Mouse (Mus musculus): ENCODE measurements around the gene Trmt1l. TPM values are rescaled to one million over a fixed set of nuclear protein-coding genes. Genes with fewer than 3 reads are reported as not detected.
A peak's percentile ranks its signal among the peaks of the same experiment; 100 is the strongest.
"Not testable (repeated sequence)": the region's sequence is repeated elsewhere in the genome, so short reads cannot be mapped to it uniquely, and the experiment has no call there.

The Trmt1l gene
- 10 to 100 TPM; 15.1 to 16.0 TPM for total RNA-seq (2021)
- long read RNA-seq, experiment 1, transcript Trmt1l-201 (15 exons, 2,749 nt), result major isoform, 23 of 27 reads
- long read RNA-seq, experiment 1, partial matches to known transcripts, result 1 of 27 reads
- long read RNA-seq, experiment 1, other reads (novel, unspliced or antisense), result 3 of 27 reads
- long read RNA-seq, experiment 2, transcript Trmt1l-201 (15 exons, 2,749 nt), result major isoform, 20 of 26 reads
- long read RNA-seq, experiment 2, partial matches to known transcripts, result 2 of 26 reads
- long read RNA-seq, experiment 2, other reads (novel, unspliced or antisense), result 4 of 26 reads

- peak; percentile 99 for DNase-seq (ENCODE audit: low spot score)
These were observed at the start of gene Trmt1l, which contains the start of gene Swt1 for GRCm38 (mm10) chr1:151428263-151429221. Gene Trmt1l, plus strand, starts transcription at chr1:151428542. Gene Swt1, minus strand, starts transcription at chr1:151428455.

- no peak for DNase-seq (ENCODE audit: low spot score)
These were observed 38.3 kb upstream of the Trmt1l start for GRCm38 (mm10) chr1:151390029-151390428.

- no peak for DNase-seq (ENCODE audit: low spot score)
These were observed 18.5 kb upstream of the Trmt1l start for GRCm38 (mm10) chr1:151409827-151410226.

GRCm38 (mm10) chr1:151422178-151422577 is 6.2 kb upstream of the Trmt1l start:
- no peak for DNase-seq (ENCODE audit: low spot score)

- no peak for DNase-seq (ENCODE audit: low spot score)
These were observed 1.3 kb upstream of the Trmt1l start for GRCm38 (mm10) chr1:151426947-151427600.

GRCm38 (mm10) chr1:151427888-151428262 is 467 bp upstream of the Trmt1l start:
- DNase-seq (ENCODE audit: low spot score), result no peak

GRCm38 (mm10) chr1:151429316-151429715 is 974 bp downstream of the Trmt1l start:
- no peak for DNase-seq (ENCODE audit: low spot score)

GRCm38 (mm10) chr1:151435431-151435830 is 7.1 kb downstream of the Trmt1l start:
- DNase-seq (ENCODE audit: low spot score), result no peak

GRCm38 (mm10) chr1:151449866-151450265 is 21.5 kb downstream of the Trmt1l start:
- no peak for DNase-seq (ENCODE audit: low spot score)

- DNase-seq (ENCODE audit: low spot score), result no peak
These were observed 22.5 kb downstream of the Trmt1l start for GRCm38 (mm10) chr1:151450851-151451250.

- no peak for DNase-seq (ENCODE audit: low spot score)
These were observed 23.6 kb downstream of the Trmt1l start for GRCm38 (mm10) chr1:151451946-151452345.

GRCm38 (mm10) chr1:151457087-151457486 is 28.7 kb downstream of the Trmt1l start:
- no peak for DNase-seq (ENCODE audit: low spot score)

- DNase-seq (ENCODE audit: low spot score), result no peak
These were observed 32.9 kb downstream of the Trmt1l start for GRCm38 (mm10) chr1:151461265-151461664.

GRCm38 (mm10) chr1:151464914-151465313 is 36.6 kb downstream of the Trmt1l start:
- DNase-seq (ENCODE audit: low spot score), result no peak

- DNase-seq (ENCODE audit: low spot score), result no peak
These were observed 38.2 kb downstream of the Trmt1l start for GRCm38 (mm10) chr1:151466571-151466970.

GRCm38 (mm10) chr1:151471429-151471828 is 43.1 kb downstream of the Trmt1l start:
- no peak for DNase-seq (ENCODE audit: low spot score)

GRCm38 (mm10) chr1:151472386-151472785 is 44.0 kb downstream of the Trmt1l start:
- not testable (repeated sequence) for DNase-seq (ENCODE audit: low spot score)

- DNase-seq (ENCODE audit: low spot score), result no peak
These were observed 54.2 kb downstream of the Trmt1l start for GRCm38 (mm10) chr1:151482497-151482896.

GRCm38 (mm10) chr1:151483568-151483967 is 55.2 kb downstream of the Trmt1l start:
- no peak for DNase-seq (ENCODE audit: low spot score)

- no peak for DNase-seq (ENCODE audit: low spot score)
These were observed 56.4 kb downstream of the Trmt1l start for GRCm38 (mm10) chr1:151484754-151485153.

GRCm38 (mm10) chr1:151489806-151490205 is 61.5 kb downstream of the Trmt1l start:
- DNase-seq (ENCODE audit: low spot score), result no peak

GRCm38 (mm10) chr1:151492419-151492818 is 64.1 kb downstream of the Trmt1l start:
- no peak for DNase-seq (ENCODE audit: low spot score)
